Mouse (Mus musculus) lung, postnatal 4 days (tissue): ENCODE results near the gene Bco1.

Experiments
- DNase-seq, 2 experiments: peaks; one replicate each; pipeline ENCODE4 v3.0.0; 2021

The Bco1 gene

GRCm38 (mm10) chr8:117095647-117096046 is at the start of gene Bco1:
TSS of gene Bco1 (plus strand) at chr8:117095854.
- DNase-seq = no peak

DNA sequence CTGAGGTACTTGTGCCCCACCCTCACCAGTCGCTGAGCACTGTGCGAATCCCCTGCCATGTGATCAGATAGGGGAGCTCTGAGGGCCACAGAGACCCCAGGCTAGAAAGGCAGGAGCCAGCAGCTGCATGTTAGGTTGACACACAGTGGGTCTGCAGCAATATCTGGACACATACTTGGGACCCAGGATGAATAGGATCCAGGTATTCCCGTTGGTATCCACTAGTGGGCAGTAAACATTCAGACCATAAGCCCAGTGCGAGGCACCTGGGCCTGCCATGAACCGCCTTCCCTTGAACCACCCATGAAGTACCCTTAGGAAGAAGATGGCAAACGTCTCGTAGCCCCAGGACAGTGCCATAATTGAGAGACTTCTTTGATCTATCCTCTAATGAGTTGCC is 46.2 kb upstream of the Bco1 start:
- no peak for DNase-seq

DNA sequence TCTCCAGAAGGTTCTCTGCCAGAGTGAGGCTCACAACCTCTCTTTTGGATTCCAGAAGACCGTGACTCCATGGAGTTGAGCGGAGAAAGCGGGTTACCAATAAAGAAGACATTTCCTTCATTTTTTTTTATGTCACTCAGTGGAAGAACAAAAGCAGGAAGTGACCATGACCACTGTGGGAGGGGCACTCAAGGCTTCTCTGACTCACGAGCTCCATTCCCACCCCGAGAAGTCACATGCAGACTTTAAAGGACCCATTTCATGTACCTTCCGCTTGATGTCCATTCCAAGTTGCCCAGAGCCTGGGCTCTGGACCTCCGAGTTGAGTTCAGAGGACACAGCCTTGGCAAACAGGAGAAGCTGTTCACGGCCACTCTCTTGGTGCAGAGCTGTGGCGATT is 44.9 kb upstream of the Bco1 start:
- no peak for DNase-seq

DNA sequence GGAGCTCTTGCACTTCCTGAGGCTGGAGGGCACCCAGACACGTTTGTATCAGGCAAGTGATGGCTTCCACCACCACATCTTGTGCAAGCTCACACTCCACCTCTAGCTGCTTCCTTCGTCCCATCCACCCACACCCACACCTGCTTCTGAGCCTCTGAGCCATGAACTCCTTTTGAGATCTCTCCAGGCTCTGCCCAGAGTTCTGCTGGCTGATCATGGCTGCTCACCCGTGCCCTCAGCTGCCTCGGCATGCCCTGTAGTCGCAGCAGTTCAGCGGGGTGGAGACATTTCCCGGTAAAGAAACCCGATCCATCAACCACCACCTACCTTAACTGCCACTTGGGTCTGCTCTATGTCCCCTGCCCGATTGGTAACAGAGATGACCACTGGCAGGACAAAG is 44.3 kb upstream of the Bco1 start:
- no peak for DNase-seq

GRCm38 (mm10) chr8:117053135-117054079 is 42.2 kb upstream of the Bco1 start:
- peak in 1 of 2 experiments; percentile 31 for DNase-seq

GRCm38 (mm10) chr8:117054146-117054545 is 41.5 kb upstream of the Bco1 start:
- DNase-seq = no peak

DNA sequence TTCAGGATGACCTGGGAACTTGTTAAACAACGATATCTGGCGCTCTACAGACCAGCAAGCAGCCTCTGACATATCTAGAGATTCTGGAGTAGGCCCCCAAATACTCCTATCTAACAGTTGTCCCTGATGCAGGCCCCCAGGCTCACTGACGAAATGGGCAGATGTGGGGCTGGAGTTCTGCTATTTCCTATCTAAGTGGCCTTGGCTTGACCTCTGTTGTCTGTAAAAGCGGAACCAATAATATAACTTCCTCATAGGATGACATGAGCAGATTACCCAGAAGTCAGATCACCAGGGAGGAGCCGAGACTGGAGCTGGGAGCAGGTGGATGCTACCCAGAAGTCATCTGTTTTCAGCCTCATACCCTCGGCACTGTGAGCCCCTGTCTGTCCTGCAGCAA is 40.6 kb upstream of the Bco1 start:
- DNase-seq = peak in 1 of 2 experiments; percentile 21

DNA sequence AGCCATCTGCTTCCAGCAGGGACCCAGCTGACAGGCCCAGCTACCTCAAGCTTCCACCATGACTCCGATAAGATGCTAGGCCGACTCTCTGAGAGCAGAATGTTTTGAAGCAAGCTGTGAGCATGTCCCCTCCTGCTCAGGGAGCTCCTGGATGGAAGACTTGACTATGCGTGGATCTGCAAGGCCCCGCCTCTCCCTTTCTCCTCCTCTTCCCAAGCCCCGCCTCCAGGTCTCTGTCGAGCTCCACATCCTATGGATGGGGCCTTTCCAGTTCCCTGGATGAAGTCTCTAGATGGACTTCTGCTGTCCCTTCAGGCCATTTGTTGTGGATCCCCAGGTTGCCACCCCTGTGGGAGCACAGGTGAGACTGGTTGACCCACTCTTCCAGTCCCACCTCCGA is 36.6 kb upstream of the Bco1 start:
- no peak for DNase-seq

DNA sequence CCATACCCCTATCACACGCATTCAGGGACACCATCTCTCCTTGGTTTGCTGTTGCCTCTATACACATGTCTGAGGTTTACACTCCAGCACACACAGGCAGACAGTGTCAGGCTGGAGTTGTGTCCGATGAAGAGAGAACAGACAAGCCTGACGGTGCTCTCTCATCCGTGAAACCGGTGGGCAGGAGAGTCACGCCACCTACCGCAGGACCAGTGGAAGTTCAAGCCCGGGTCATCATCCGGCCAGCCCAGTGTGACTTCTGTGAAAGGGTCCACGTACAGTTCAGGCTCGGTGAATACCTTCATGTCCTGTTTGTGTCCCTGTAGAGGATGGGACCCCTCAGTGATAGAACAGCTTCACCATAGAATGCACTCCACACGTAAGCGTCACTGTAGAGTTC is 35.3 kb upstream of the Bco1 start:
- no peak for DNase-seq

DNA sequence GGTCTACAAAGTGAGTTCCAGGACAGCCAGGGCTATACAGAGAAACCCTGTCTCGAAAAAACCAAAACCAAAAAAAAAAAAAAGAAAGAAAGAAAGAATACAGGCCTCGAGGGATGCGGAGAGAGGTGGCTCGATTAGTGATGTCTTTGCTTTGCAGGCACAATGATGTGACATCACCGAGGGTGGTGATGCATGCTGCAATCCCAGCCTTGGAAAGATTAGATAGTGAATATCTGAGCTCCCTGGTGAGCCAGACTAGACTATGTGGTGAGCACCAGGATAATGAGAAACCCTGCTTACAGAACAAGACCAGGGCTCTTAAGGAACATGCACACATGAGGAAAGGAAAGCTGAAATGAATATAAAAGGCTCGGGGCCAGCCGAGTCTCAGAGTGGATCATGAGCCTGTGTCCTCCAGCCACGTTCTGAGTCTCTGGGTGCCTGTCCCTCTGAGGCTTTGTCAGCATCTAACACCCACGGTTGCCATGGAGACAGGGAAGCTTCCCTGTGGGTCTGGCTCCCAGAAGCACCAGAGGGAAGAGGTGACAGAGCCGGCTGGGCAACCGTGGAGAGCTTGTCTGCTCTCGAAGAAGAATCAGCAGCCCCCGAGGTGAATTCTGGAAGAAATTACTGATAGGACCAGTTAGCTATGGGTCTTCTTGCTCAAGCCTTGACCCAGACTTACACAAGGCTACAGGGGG is 34.3 kb upstream of the Bco1 start:
- DNase-seq = no peak

DNA sequence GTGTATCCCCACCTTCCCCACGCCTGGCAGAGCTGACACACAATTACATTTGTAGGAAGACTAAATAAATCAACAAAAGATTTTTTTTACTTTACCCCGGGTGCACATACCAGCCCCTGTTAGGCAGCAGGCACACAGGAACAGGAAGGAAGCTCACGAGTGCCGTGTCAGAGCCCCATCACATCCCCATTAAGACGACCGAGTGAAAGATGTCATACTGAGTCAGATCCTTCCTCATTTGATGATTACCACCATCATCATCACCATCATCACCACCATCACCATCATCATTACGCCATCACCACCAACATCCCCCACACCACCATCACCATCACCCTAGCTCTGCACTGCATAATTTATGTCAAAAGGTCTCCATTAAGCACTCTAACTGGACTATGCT is 28.7 kb upstream of the Bco1 start:
- no peak for DNase-seq

GRCm38 (mm10) chr8:117067396-117067795 is 28.3 kb upstream of the Bco1 start:
- DNase-seq = no peak

- no peak for DNase-seq
These were observed 27.4 kb upstream of the Bco1 start for GRCm38 (mm10) chr8:117068294-117068693.

DNA sequence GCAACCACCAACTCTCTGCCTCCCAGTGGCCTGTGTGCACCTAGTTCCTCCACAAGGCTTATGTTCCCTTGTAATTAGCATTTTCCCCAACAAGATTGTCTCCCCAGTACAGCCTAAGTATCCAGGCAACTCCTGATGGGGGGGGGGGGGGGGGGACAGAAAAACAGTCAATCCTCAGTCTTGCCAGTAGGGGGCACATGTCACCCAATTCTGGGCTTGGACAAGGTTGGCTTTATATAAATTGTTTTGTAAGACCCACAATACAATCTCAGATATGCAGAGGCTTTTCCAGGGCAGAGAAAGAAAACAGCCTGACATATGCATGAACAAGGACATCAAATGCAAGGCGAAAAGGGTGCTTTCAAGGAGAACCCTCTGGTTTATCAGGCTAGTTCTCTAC is 25.9 kb upstream of the Bco1 start:
- peak in 1 of 2 experiments; percentile 38 for DNase-seq

DNA sequence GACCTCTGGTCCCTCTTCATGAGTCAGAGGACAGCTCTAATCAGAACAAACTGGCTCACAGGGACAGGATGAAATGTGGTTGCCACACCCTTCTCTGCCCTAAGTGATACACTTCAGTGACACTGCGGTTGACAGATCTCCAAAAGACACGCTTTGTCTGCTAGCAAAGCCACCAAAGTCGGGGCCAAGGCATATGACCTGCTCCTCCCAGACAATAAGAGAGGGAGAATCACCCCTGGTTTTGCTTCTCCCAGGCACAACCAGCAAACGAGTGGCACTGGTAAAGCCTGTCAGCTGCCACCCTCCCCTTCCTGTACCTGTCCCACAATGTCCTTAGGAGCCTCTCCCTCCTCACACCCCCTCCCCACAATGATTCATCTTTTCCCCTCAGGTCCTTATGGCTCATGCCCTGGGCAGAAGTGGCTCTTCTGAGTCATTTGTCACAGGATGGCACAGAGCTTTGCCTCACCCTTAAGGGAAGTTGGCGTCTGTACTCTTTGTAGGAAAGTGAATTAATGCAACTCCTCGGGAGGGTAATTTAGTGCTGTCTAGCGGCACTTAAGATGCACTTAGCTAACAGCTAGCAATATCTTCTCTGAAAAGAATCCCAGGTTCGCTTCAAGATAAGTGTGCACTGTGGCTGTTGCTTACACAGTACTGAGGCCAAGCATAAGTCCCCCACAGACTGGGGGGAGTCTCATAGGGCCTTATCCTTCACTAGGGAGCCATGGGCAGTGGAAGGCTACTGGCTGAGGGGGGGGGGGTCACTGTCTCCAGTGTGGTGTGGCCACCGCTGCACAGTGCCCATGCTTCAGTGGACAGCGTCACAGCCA is 21.1 kb upstream of the Bco1 start:
- DNase-seq = no peak

- DNase-seq = no peak
These were observed 17.2 kb upstream of the Bco1 start for GRCm38 (mm10) chr8:117078367-117078926.

GRCm38 (mm10) chr8:117079652-117080051 is 16.0 kb upstream of the Bco1 start:
- no peak for DNase-seq

- DNase-seq = no peak
These were observed 13.2 kb upstream of the Bco1 start, which contains the start of gene Pkd1l2 for GRCm38 (mm10) chr8:117082399-117082872. TSS of gene Pkd1l2 (minus strand) at chr8:117082449.

DNA sequence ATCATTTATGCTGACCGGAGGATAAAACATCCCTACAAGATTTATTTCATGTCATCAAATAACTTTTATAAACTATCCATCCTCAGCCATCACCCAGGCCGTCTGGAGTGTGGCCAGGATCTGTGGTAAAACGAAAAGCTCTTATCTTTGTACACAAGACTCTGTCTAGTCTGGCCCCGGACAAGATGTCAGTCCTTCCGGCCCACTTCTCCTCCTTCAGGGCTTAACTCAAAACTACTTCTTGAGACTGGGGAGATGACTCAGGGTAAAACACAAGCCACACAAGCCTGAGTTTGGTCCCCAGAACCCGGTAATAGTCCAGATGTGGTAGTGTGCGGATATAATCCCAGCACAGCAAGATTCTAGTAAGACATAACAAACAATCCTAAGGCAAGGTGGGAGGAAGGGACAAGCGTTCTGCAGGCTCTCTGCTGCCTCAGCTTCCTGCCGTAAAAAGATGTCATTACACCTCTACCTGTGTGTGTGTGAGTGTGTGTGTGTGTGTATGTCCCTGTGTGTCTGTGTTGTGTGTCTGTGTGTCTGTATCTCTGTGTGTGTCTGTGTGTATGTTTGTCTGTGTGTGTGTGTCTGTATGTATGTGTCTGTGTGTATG is 12.6 kb upstream of the Bco1 start:
- no peak for DNase-seq

- DNase-seq = no peak
These were observed 10.1 kb upstream of the Bco1 start for GRCm38 (mm10) chr8:117085521-117085920.

DNA sequence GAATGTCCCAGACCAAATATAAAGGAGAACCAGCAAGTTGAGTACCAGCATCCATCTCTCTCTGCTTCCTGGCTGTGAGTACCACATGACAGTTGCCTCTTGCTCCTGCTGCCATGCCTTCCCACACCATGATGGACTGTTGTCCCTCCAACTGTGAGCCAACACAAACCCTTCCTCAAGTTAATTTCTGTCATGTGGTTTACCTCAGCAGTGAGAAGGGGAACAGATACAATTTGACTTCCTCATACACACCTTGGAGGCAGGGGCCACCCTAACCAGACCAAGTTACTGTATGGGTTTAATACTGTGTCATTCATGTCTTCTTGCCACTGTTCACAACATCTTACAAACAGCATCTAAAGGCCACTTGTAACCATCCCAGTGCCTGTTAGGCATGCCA is 8.6 kb upstream of the Bco1 start:
- no peak for DNase-seq

- no peak for DNase-seq
These were observed 5.9 kb upstream of the Bco1 start for GRCm38 (mm10) chr8:117089802-117090201.
